Mouse (Mus musculus) neural tube, embryonic 14.5 days (tissue): ENCODE data around the gene Gpr179. TPM values are rescaled to one million over a fixed set of nuclear protein-coding genes. Genes with fewer than 3 reads are reported as not detected.
"Not testable (repeated sequence)": the region's sequence is repeated elsewhere in the genome, so short reads cannot be mapped to it uniquely, and the experiment has no call there.

Experiments
- ATAC-seq: fragments of 200-750 bp; cut with Nextera tagmentation; 2 replicates; pipeline ENCODE4 v1.8.0; 2017; ENCODE audit warnings: low read depth, mild to moderate bottlenecking, moderate TSS enrichment, moderate library complexity
- H3K27ac ChIP-seq: fragments of 300-500 bp; sonication (generic); 2 replicates; pipeline ENCODE4 v1.5.1; 2014; ENCODE audit warnings: low read depth, mild to moderate bottlenecking, control low read depth, low read length, moderate library complexity, mixed read lengths
- H3K27me3 ChIP-seq: fragments of 300-500 bp; sonication (generic); 2 replicates; pipeline ENCODE4 v1.6.1; 2014; ENCODE audit warnings: low read length; ENCODE audit not compliant: control insufficient read depth, insufficient read depth
- H3K36me3 ChIP-seq: fragments of 300-500 bp; sonication (generic); 2 replicates; pipeline ENCODE4 v1.6.1; 2014; ENCODE audit warnings: low read length, mixed read lengths; ENCODE audit not compliant: control insufficient read depth, insufficient read depth
- H3K4me1 ChIP-seq: fragments of 300-500 bp; sonication (generic); 2 replicates; pipeline ENCODE4 v1.6.1; 2014; ENCODE audit warnings: low read length; ENCODE audit not compliant: control insufficient read depth, insufficient read depth
- H3K4me2 ChIP-seq: fragments of 300-500 bp; sonication (generic); 2 replicates; pipeline ENCODE4 v1.6.1; 2014; ENCODE audit warnings: mild to moderate bottlenecking, low read depth, low read length, control low read depth
- H3K4me3 ChIP-seq: fragments of 300-500 bp; sonication (generic); 2 replicates; pipeline ENCODE4 v1.5.1; 2014; ENCODE audit warnings: low read depth, low read length, control low read depth, mixed read lengths
- H3K9ac ChIP-seq: fragments of 300-500 bp; sonication (generic); replicated peaks from 2 replicates; pipeline ENCODE4 v1.6.1; 2014; ENCODE audit warnings: low read depth, mild to moderate bottlenecking, control low read depth, low read length, mixed read lengths
- H3K9me3 ChIP-seq: fragments of 300-500 bp; sonication (generic); 2 replicates; pipeline ENCODE4 v1.6.1; 2016; ENCODE audit warnings: low read length; ENCODE audit not compliant: control insufficient read depth
- WGBS: fragments of 180-500 bp; shearing (Covaris S2); extraction: QIAGEN DNeasy Blood & Tissue Kit; methylation state at CpG from one replicate; pipeline ENCODE4 v1.1.7; 2014; 5-methylcytosine and 5-hydroxymethylcytosine counted together
- polyA plus RNA-seq: library from polyadenylated mRNA; unstranded; fragments of >200 nt; fragmentation: Nextera tagmentation; extraction: Ambion mirVana; gene quantifications from 2 replicates; pipeline ENCODE4 v1.2.1, GENCODE M21; 2014

Gene Gpr179
- polyA plus RNA-seq, 1 experiment from 2014 or later = 0.71 TPM

DNA sequence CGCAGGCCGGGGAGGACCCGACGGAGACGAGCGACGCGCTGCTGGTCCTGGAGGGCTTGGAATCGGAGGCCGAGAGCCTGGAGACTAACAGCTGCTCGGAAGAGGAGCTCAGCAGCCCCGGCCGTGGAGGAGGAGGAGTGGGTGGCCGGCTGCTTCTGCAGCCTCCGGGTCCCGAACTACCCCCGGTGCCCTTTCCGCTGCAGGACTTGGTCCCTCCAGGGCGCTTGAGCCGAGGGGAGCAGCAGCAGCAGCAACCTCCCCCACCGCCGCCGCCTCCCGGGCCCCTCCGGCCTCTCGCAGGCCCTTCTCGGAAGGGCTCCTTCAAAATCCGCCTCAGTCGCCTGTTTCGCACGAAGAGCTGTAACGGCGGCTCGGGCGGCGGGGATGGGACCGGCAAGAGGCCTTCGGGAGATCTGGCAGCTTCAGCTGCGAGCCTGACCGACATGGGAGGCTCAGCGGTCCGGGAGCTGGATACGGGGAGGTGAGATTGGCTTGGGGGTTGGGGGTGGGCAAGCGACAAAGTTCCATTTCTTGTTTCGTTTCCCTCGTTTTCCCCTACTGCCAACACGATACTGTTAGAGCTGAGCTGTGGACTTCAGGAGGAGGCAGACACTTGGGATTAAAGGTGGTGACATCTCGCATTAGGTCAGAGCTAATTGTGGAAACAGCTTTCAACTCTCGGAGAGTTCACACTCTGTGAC, 11.2 kb upstream of the Gpr179 start:
- Histone ChIP-seq H3K36me3 (no peaks in the 10 kb centered on the region), H3K27me3 (peaks cover 2% of the 10 kb centered on the region; the same call in 1 of the 2 replicates), H3K4me2 (peak overlapping the region; percentile 97), H3K4me3 (peak overlapping the region; percentile 98), H3K4me1 (peaks cover 25% of the 10 kb centered on the region), H3K27ac (peak overlapping the region; percentile 90), H3K9me3 (no peaks in the 10 kb centered on the region), H3K9ac (peak overlapping the region; percentile 98)
- no peak; the same call in 1 of the 2 replicates for ATAC-seq
- WGBS = under 1% methylated on average over 49 of the region's 49 CpGs

GRCm38 (mm10) chr11:97362649-97362942, 10.7 kb upstream of the Gpr179 start:
- Histone ChIP-seq H3K4me2 (peak overlapping the region; percentile 97), H3K27ac (peak overlapping the region; percentile 90), H3K36me3 (no peaks in the 10 kb centered on the region), H3K4me1 (peaks cover 25% of the 10 kb centered on the region), H3K27me3 (peaks cover 2% of the 10 kb centered on the region; the same call in 1 of the 2 replicates), H3K4me3 (peak overlapping the region; percentile 98), H3K9me3 (no peaks in the 10 kb centered on the region), H3K9ac (peak overlapping the region; percentile 98)
- 0% methylated on average over 38 of the region's 39 CpGs for WGBS
- no peak for ATAC-seq

GRCm38 (mm10) chr11:97361948-97362648, 10.2 kb upstream of the Gpr179 start, which contains the start of gene Socs7:
TSS of gene Socs7 (plus strand) at chr11:97362551.
- ATAC-seq = peak; percentile 97
- peaks cover 2% of the 10 kb centered on the region; the same call in 1 of the 2 replicates for H3K27me3 ChIP-seq
- no peaks in the 10 kb centered on the region for H3K36me3 ChIP-seq
- peak within 1 kb of the TSS; percentile 90 for H3K27ac ChIP-seq
- H3K9me3 ChIP-seq = no peaks in the 10 kb centered on the region
- WGBS = 1% methylated on average over 19 of the region's 81 CpGs
- H3K4me2 ChIP-seq = peak within 1 kb of the TSS; percentile 97
- H3K9ac ChIP-seq = peak within 1 kb of the TSS; percentile 98
- H3K4me3 ChIP-seq = peak within 1 kb of the TSS; percentile 98
- peaks cover 25% of the 10 kb centered on the region for H3K4me1 ChIP-seq

- not testable (repeated sequence) for H3K4me3 ChIP-seq, H3K9me3 ChIP-seq, ATAC-seq, H3K9ac ChIP-seq, H3K36me3 ChIP-seq, H3K27me3 ChIP-seq, H3K4me1 ChIP-seq, H3K27ac ChIP-seq, H3K4me2 ChIP-seq
- WGBS = 9% methylated on average over 4 of the region's 6 CpGs
These were observed 5.8 kb upstream of the Gpr179 start for GRCm38 (mm10) chr11:97357663-97358062.

DNA sequence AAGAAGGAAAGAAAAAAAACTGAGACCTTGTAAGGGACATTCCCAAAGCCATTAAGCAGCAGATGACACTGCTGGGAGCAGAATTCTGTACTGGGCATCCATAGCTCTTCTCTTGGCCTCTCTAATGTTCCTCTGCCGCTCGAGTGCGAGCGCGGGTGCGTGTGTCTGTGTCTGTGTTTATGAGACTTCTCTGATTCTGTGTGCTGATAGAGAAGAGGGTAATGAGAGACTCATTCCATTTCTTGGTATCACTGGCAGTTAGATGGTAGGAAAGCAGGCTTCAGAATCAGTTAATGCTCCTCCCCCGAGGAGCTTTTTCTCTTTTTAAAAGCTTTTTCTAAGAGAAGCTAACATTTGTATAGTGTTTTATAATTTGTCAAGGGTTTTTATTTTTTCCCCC, 3.4 kb upstream of the Gpr179 start:
- WGBS = 82% methylated on average over 7 of the region's 7 CpGs
- Histone ChIP-seq H3K9me3 (no peaks in the 10 kb centered on the region), H3K4me1 (peaks cover 20% of the 10 kb centered on the region; the same call in 1 of the 2 replicates), H3K36me3 (no peaks in the 10 kb centered on the region), H3K9ac (no peak overlapping the region), H3K4me3 (no peak overlapping the region), H3K27ac (no peak overlapping the region), H3K4me2 (no peak overlapping the region), H3K27me3 (no peaks in the 10 kb centered on the region)
- ATAC-seq = no peak

DNA sequence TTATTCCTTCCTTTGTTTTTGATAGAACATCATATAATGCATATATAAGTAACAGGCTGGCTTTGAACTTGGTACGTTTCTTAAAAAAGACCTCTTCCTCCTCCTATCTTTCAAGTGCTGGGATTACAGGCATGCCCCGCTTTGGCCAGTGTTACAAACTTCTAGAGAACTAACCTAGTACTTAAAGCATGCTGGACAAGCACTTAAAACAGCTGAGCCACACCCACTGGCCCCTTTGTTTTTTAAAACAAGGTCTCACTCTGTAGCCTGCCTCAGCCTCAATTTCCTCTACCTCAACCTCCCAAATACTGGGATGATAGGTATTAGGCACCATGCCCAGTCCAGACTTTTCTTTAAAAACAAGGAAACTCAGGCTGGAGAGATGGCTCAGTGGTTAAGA, 2.8 kb upstream of the Gpr179 start:
- H3K4me2 ChIP-seq = no peak overlapping the region

GRCm38 (mm10) chr11:97352935-97353597, 1.2 kb upstream of the Gpr179 start:
- no peak overlapping the region for H3K9ac ChIP-seq
- no peaks in the 10 kb centered on the region for H3K36me3 ChIP-seq
- 77% methylated on average over 4 of the region's 4 CpGs for WGBS
- H3K4me2 ChIP-seq = no peak overlapping the region
- no peaks in the 10 kb centered on the region for H3K9me3 ChIP-seq
- peaks cover 24% of the 10 kb centered on the region; the same call in 1 of the 2 replicates for H3K4me1 ChIP-seq
- no peak overlapping the region for H3K27ac ChIP-seq
- no peak for ATAC-seq
- no peak overlapping the region for H3K4me3 ChIP-seq
- H3K27me3 ChIP-seq = no peaks in the 10 kb centered on the region

More for the DNA sequence above, 2.8 kb upstream of the Gpr179 start:
- Histone ChIP-seq H3K36me3 (no peaks in the 10 kb centered on the region), H3K9ac (no peak overlapping the region), H3K9me3 (no peaks in the 10 kb centered on the region), H3K4me1 (peaks cover 24% of the 10 kb centered on the region; the same call in 1 of the 2 replicates), H3K27me3 (no peaks in the 10 kb centered on the region), H3K4me3 (no peak overlapping the region), H3K27ac (no peak overlapping the region)
- WGBS = 89% methylated on average over 2 of the region's 2 CpGs
- ATAC-seq = no peak

DNA sequence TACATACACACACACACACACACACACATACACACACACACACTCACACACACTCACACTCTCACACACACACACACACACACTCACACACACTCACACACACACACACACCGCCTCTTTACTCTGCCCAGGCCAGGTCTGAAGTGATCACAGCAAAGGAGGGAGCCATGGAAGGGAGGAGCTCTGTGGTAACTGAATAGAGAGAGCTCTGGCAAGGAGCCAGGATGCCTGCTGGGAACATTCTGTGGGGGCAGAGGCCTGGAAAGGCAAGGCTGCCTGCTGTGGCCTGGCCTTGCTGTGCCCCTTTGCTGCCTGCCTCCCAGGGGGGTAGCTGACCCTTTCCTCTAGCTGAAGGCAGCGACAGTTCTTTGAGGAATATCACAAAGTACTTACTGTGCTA, 1.8 kb downstream of the Gpr179 start:
- no peak overlapping the region for H3K4me3 ChIP-seq

GRCm38 (mm10) chr11:97347291-97347690, 4.6 kb downstream of the Gpr179 start:
- H3K4me2 ChIP-seq = no peak overlapping the region
- 88% methylated on average over 9 of the region's 9 CpGs for WGBS

More for the DNA sequence above, 1.8 kb downstream of the Gpr179 start:
- H3K9me3 ChIP-seq = no peaks in the 10 kb centered on the region
- H3K9ac ChIP-seq = no peak overlapping the region
- WGBS = 14% methylated on average over 2 of the region's 2 CpGs
- peak; percentile 66; the same call in 1 of the 2 replicates for ATAC-seq
- H3K4me1 ChIP-seq = peaks cover 24% of the 10 kb centered on the region; the same call in 1 of the 2 replicates
- no peak overlapping the region for H3K4me2 ChIP-seq
- H3K27me3 ChIP-seq = no peaks in the 10 kb centered on the region
- H3K36me3 ChIP-seq = no peaks in the 10 kb centered on the region
- peak overlapping the region; percentile 13 for H3K27ac ChIP-seq

More at GRCm38 (mm10) chr11:97347291-97347690, 4.6 kb downstream of the Gpr179 start:
- no peaks in the 10 kb centered on the region for H3K9me3 ChIP-seq
- ATAC-seq = no peak
- no peaks in the 10 kb centered on the region for H3K36me3 ChIP-seq
- H3K4me3 ChIP-seq = no peak overlapping the region
- H3K4me1 ChIP-seq = peaks cover 21% of the 10 kb centered on the region; the same call in 1 of the 2 replicates
- H3K27me3 ChIP-seq = no peaks in the 10 kb centered on the region
- H3K9ac ChIP-seq = no peak overlapping the region
- H3K27ac ChIP-seq = no peak overlapping the region
